Mouse (Mus musculus): Measurements from ENCODE around the gene Gkap1. TPM values are rescaled to one million over a fixed set of nuclear protein-coding genes. Genes with fewer than 3 reads are reported as not detected.

The Gkap1 gene
- total and polyA plus RNA-seq, 3 experiments: 26.7 to 34.1 TPM; not detected in 1

DNA sequence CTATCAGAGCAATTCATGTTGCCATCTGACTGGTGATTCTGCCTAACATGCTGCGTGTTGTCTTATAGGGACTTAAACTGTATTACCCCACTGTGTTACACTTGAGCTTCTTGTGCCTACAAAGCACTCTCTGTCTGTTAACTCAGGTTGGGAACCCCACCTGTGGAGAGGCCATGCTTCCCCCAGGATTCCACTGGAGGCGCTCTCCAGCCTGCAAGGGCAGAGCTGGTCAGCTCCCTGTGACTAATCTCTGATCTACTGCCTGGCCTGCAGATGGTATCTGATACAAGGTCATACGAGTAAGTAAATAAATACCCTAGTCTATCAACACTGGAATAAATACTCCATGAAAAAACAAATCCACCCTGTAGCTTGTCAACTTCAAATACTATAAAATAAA, 35.9 kb upstream of the Gkap1 start:
- Histone ChIP-seq H3K27me3 (ENCODE audit: control insufficient read depth in 1 of 2, insufficient read depth in 2 of 2, low read length in 2 of 2) (no peaks in the 10 kb centered on the region), H3K79me2 (ENCODE audit: control insufficient read depth, insufficient read depth, low read length, poor library complexity) (no peaks in the 10 kb centered on the region), H3K9me3 (replicated peaks; ENCODE audit: insufficient read depth, low read length) (no peaks in the 10 kb centered on the region), H3K27ac (ENCODE audit: control insufficient read depth, low read depth, low read length) (no peak overlapping the region), H3K4me3 (ENCODE audit: control insufficient read depth in 1 of 2, insufficient read depth in 1 of 2, low read depth in 2 of 2, low read length in 2 of 2) (no peak overlapping the region), H3K9ac (ENCODE audit: control insufficient read depth, low read depth, low read length, poor library complexity, severe bottlenecking) (no peak overlapping the region), H3K36me3 (ENCODE audit: control insufficient read depth in 1 of 2, insufficient read depth in 2 of 2, low read length in 2 of 2) (peaks cover 0 to 21% of the 10 kb centered on the region in 2 experiments; a peak in 2 of 4 replicates), H3K4me1 (ENCODE audit: control insufficient read depth in 1 of 2, insufficient read depth in 2 of 2, low read length in 2 of 2) (peaks cover 14 to 18% of the 10 kb centered on the region in 2 experiments)
- TF ChIP-seq MYB (IDR thresholded peaks at IDR 0.05; ENCODE audit: low read depth, low read length) (no peak), ETS1 (IDR thresholded peaks at IDR 0.05; ENCODE audit: low read depth, low read length) (no peak), ZMIZ1 (IDR thresholded peaks at IDR 0.05; ENCODE audit: low read depth, low read length) (no peak), GATA1 (IDR thresholded peaks at IDR 0.05; ENCODE audit: low read depth, low read length) (no peak), KAT2A (conservative IDR thresholded peaks at IDR 0.05; ENCODE audit: low read depth, low read length) (no peak), TBP (IDR thresholded peaks at IDR 0.05; ENCODE audit: low read depth, low read length) (no peak), E2F4 (IDR thresholded peaks at IDR 0.05; ENCODE audit: borderline replicate concordance, low read depth, low read length) (no peak), MYC (IDR thresholded peaks at IDR 0.05; ENCODE audit: low read depth, low read length) (no peak), ELF1 (IDR thresholded peaks at IDR 0.05; ENCODE audit: low read depth, low read length) (no peak), GABPA (IDR thresholded peaks at IDR 0.05; ENCODE audit: low read depth, low read length) (no peak), POLR2A (IDR thresholded peaks at IDR 0.05; ENCODE audit: control insufficient read depth in 1 of 2, insufficient read depth in 1 of 2, low read depth in 1 of 2, low read length in 2 of 2, poor library complexity in 1 of 2) (no peak), POLR2AphosphoS2 (IDR thresholded peaks at IDR 0.05; ENCODE audit: low read length) (no peak)
- DNase-seq (ENCODE audit: low read depth, low spot score): no peak

DNA sequence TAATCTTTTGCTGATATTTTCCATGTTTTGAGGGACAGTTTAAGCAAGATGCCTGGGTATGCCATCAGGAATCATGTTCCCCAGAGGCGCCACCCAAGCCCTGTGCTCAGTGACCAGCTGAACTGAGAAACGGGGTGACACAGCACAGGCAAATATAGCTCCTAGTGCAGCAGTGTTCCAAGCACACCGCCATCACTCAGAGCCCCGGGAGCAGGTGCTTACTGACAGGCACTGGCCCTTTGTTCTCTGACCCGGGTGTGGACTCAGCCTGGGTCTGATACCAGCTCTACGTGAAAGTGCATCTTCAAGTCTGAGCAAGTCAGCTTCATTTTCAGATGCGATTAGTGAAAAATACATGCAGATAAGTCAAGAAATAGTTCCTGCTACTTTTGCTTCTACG, 34.0 kb upstream of the Gkap1 start:
- Histone ChIP-seq H3K36me3 (ENCODE audit: control insufficient read depth in 1 of 2, insufficient read depth in 2 of 2, low read length in 2 of 2) (peaks cover 0 to 19% of the 10 kb centered on the region in 2 experiments; a peak in 2 of 4 replicates), H3K4me3 (ENCODE audit: control insufficient read depth in 1 of 2, insufficient read depth in 1 of 2, low read depth in 2 of 2, low read length in 2 of 2) (no peak overlapping the region), H3K9ac (ENCODE audit: control insufficient read depth, low read depth, low read length, poor library complexity, severe bottlenecking) (no peak overlapping the region), H3K4me1 (ENCODE audit: control insufficient read depth in 1 of 2, insufficient read depth in 2 of 2, low read length in 2 of 2) (peaks cover 19 to 22% of the 10 kb centered on the region in 2 experiments), H3K27ac (ENCODE audit: control insufficient read depth, low read depth, low read length) (no peak overlapping the region), H3K27me3 (ENCODE audit: control insufficient read depth in 1 of 2, insufficient read depth in 2 of 2, low read length in 2 of 2) (no peaks in the 10 kb centered on the region), H3K9me3 (replicated peaks; ENCODE audit: insufficient read depth, low read length) (no peaks in the 10 kb centered on the region), H3K79me2 (ENCODE audit: control insufficient read depth, insufficient read depth, low read length, poor library complexity) (no peaks in the 10 kb centered on the region)
- no peak for DNase-seq (ENCODE audit: low read depth, low spot score)
- TF ChIP-seq RCOR1 (IDR thresholded peaks at IDR 0.05; ENCODE audit: low read depth, low read length): no peak
- no peak for TF ChIP-seq SIN3A (IDR thresholded peaks at IDR 0.05; ENCODE audit: low read length)
- TF ChIP-seq POLR2A (IDR thresholded peaks at IDR 0.05; ENCODE audit: control insufficient read depth in 1 of 2, insufficient read depth in 1 of 2, low read depth in 1 of 2, low read length in 2 of 2, poor library complexity in 1 of 2): no peak
- no peak for TF ChIP-seq NRF1 (IDR thresholded peaks at IDR 0.05; ENCODE audit: insufficient read depth, low read depth, low read length, poor library complexity, severe bottlenecking)
- no peak for TF ChIP-seq ZKSCAN1 (IDR thresholded peaks at IDR 0.05; ENCODE audit: low read depth, low read length)
- no peak for TF ChIP-seq HCFC1 (IDR thresholded peaks at IDR 0.05; ENCODE audit: low read depth, low read length)
- no peak for TF ChIP-seq SMC3 (IDR thresholded peaks at IDR 0.05; ENCODE audit: low read depth, low read length)
- TF ChIP-seq CHD2 (IDR thresholded peaks at IDR 0.05; ENCODE audit: low read length): no peak
- no peak for TF ChIP-seq TAL1 (IDR thresholded peaks at IDR 0.05; ENCODE audit: low read length)
- no peak for TF ChIP-seq MAFK (IDR thresholded peaks at IDR 0.05; ENCODE audit: borderline replicate concordance, low read depth, low read length)
- no peak for TF ChIP-seq POLR2AphosphoS5 (IDR thresholded peaks at IDR 0.05; ENCODE audit: borderline replicate concordance, low read depth, low read length)
